Mouse (Mus musculus): ENCODE data around the gene Zfp157. TPM values are rescaled to one million over a fixed set of nuclear protein-coding genes. Genes with fewer than 3 reads are reported as not detected.
A peak's percentile ranks its signal among the peaks of the same experiment; 100 is the strongest.
"Not testable (repeated sequence)": the region's sequence is repeated elsewhere in the genome, so short reads cannot be mapped to it uniquely, and the experiment has no call there.

The Zfp157 gene
- total RNA-seq (2021), result 10 to 100 TPM; 10.1 to 12.8 TPM

DNA sequence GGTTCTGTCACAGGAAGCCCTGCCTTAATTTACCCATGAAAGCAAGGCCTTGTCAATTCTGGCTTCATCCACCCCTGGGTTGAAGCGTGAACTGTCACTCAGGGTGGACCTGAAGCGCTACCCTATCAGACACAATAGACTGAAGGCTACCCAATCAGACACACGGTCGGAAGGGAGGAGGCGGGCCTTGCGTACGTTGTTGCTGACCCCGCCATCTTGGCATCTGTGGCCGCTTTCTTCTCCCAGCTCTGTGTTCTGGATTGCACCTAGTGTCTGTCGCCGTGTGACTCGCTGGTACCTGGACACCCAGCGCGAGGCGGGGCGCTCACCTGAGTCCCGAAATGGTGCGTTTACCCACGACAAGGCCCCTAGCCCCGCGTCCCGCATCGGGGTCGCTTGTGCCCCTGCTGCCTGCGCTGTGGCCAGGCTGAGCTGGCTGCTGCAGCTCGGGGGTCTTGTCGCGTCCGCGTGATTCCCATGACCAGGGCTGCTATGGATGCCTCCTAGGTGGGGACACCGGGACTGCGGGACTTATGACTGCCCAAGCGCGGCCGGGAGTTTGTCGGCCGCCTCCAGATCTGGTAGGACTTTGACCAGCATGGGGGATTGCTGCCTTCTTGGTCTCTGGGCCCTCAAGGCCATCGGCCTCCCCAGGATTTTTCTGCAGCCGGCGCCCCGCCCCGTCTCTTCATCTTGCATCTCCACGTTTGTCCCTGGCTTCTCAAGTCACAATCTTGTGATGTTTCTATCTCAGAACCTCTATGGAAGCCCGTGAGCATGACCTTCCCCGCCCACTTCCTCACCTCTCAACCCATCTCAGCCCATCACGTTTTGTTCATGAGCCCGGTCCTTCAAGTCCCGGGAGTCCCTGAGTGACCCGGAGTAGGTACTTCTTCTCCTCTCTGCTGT, at the start of gene Zfp157:
Gene Zfp157, plus strand, starts transcription at position 183 of the 909 bp plus-strand sequence.
- DNase-seq, result peak; percentile 92

DNA sequence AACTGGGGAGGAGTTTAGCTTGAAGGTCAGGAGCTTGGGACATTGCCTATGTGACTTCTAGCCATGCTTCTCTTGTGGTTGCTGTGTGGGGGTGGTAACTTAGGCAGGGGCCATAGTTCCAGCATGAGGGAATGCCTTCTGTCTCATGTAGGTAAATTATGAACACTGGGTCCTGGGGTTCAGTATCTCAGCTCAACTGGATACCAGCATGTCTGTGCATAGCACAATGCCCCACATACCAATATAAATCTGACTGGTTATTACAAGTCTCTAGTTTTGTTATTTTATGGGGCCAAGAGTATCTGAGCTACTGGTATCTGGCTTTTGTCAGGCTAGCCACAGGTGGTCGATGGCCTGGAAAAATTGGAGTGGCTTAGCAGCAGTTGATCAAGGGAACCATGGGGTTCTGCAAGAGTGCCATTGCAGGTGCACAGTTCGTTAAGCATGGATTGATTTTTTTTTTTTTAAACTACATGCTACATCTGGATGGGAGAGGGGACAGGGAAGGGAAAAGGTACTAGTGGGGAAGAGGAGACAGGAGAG, 43.4 kb upstream of the Zfp157 start:
- no peak for DNase-seq

DNA sequence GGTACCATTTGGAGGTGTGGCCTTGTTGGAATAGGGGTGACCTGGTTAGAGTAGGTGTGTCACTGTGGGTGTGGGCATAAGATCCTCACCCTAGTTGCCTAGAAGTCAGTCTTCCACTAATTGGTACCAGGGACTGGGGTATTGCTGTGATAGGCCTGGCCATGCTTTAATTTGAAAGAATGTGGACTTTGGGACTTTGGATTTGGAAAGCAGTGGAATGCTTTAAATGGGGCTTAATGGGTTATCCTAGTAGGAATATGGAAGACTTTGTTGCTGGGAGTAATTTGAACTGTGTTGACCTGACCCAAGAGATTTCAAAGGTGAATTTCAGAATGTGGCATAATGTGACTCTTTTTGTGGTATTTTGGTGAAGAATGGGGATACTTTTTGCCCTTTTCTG, 40.8 kb upstream of the Zfp157 start:
- not testable (repeated sequence) for DNase-seq

DNA sequence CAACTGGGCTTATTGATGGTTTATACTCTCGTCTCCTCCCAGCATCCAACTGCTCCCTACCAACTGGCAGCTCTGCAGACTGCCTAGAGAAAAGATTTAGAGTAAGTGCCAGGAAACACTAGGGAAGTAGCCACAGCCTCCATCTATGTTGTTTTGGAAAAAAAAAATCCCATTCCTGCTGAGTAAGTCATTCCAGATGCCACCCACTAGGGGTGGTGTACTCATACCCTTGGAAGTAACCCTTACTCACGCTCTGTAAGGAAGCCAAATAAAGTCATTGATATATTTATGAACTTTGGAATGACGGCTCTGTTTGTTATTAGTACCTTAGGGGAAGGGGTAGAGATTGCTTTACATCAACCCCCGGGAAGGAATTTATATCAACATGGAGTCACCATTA, 17.1 kb downstream of the Zfp157 start:
- no peak for DNase-seq

DNA sequence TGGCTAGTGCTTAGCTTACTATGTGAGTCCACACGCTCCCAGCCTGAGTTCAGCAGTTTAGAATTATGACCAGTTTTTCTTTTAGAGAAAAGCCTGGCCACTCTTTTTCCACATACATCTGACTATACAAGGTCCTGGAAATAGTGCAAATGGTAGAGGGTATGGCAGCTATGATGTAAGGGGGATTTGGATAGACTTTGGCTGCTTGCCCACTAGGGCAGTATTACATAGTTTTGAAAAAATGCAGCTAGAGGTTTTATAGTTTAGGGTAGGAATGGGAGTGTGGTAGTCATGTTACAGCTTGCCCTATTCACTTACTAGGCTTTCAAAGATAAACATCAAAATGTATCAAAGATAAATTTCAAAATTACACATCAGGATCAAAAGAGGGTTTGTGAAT, 17.8 kb downstream of the Zfp157 start:
- no peak for DNase-seq

DNA sequence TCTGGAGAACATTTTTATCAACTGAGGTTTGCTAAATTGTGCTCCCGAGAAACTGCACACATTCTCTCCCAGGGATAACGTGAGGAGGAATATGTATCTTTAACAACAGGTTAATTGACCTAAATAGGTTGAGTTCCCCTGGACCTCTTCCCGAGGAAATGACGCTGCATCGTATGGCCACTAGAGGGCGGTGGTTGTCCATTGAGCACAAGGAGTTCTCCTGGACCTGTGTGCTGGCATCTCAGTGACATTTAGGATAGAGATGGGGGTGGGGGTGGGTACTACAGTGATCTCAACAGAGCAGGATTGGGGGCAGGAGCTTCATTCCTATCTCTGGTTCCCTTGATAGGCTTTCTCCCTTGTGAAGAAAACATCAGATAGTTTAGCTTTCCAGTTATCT, 32.3 kb downstream of the Zfp157 start:
- peak; percentile 70 for DNase-seq

DNA sequence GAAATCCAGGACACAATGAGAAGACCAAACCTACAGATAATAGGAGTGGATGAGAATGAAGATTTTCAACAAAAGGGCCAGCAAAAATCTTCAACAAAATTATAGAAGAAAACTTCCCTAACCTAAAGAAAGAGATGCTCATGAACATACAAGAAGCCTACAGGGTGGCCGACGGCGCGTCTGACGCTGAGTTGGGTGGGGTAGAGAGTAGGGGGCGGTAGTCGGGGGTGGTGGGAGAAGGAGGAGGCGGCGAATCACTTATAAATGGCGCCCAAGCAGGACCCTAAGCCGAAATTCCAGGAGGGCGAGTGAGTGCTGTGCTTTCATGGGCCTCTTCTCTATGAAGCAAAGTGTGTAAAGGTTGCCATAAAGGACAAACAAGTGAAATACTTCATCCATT, 63.3 kb downstream of the Zfp157 start:
- not testable (repeated sequence) for DNase-seq

Other genes starting within 250 kb of the Zfp157 start
- 1 to 10 TPM; 4.3 to 4.6 TPM for gene Mblac1, start 247.2 kb upstream of the Zfp157 start, total RNA-seq (2021)
- under 1 TPM in 1 of 2 experiments, not detected in 1; 0.14 TPM for gene Nxpe5, start 215.6 kb upstream of the Zfp157 start, total RNA-seq (2021)
- 10 to 100 TPM; 59.2 to 66.4 TPM for gene Lamtor4, start 186.0 kb upstream of the Zfp157 start, total RNA-seq (2021)
- 1 to 10 TPM; 7.9 to 8.2 TPM for gene BC037034, start 177.4 kb upstream of the Zfp157 start, total RNA-seq (2021)
- gene Gal3st4, start 168.6 kb upstream of the Zfp157 start, total RNA-seq (2021), result under 1 TPM; 0.36 to 0.76 TPM
- not detected for gene Gm43720, start 161.5 kb upstream of the Zfp157 start, total RNA-seq (2021)
- gene Gpc2, start 161.5 kb upstream of the Zfp157 start, total RNA-seq (2021), result 1 to 10 TPM; 2.3 to 2.5 TPM
- 1 to 10 TPM in 1 of 2 experiments, under 1 TPM in 1; 0.26 to 1.3 TPM for gene Stag3, start 161.2 kb upstream of the Zfp157 start, total RNA-seq (2021)
- not detected for gene Pvrig, start 99.5 kb upstream of the Zfp157 start, total RNA-seq (2021)
- gene 1700123K08Rik, start 123.2 kb downstream of the Zfp157 start, total RNA-seq (2021), result not detected
- gene Zfp68, start 178.3 kb downstream of the Zfp157 start, total RNA-seq (2021), result 10 to 100 TPM; 29.8 to 31.3 TPM
- gene A430033K04Rik, start 181.4 kb downstream of the Zfp157 start, total RNA-seq (2021), result 1 to 10 TPM; 6.6 to 6.8 TPM